Mouse (Mus musculus): Measurements from ENCODE around the gene Kdm4c.
"Not testable (repeated sequence)": the region's sequence is repeated elsewhere in the genome, so short reads cannot be mapped to it uniquely, and the experiment has no call there.

Gene Kdm4c

GRCm38 (mm10) chr4:74312858-74313257, 70.6 kb downstream of the Kdm4c start:
- DNase-seq (ENCODE audit: extremely low spot score) = no peak

GRCm38 (mm10) chr4:74315388-74315787, 73.1 kb downstream of the Kdm4c start:
- DNase-seq (ENCODE audit: extremely low spot score) = no peak

DNA sequence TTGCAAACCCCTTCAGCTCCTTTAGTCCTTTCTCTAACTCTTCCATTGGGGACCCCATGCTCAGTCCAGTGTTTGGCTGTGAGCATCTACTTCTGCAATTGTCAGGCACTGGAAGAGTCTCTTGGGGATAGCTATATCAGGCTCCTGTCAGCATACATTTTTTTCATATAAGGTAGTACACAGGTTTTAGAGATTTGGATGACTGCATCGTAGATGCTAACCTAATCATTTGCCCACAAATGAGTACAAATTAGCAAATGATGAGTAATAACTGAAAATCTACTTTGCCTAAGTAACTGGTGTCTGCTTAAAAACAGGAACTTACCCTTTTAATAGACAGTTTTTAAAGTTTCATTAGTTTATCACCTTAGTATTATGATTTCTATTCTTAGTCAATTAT, 77.0 kb downstream of the Kdm4c start:
- no peak for DNase-seq (ENCODE audit: extremely low spot score)

DNA sequence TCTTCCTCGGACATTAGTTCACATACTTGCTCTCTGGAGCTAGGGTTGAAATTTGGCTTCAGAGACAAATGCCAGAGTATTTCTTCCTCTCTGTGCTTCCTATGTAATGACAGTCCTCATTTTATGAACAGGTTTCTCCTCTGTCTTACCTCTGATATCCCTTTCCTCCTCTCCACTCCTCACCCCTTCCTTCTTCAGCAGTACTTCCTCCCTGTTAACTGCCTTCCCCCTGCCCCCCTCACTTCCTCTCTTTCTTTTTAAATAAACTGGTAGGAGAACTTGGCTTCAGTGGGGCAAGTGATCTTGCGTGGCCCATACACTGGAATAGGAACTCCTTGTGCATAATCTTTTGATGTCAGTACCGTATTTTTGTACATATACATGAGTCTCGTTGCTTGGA, 115.2 kb downstream of the Kdm4c start:
- no peak for DNase-seq (ENCODE audit: extremely low spot score)

GRCm38 (mm10) chr4:74360274-74360673, 118.0 kb downstream of the Kdm4c start:
- no peak for DNase-seq (ENCODE audit: extremely low spot score)

DNA sequence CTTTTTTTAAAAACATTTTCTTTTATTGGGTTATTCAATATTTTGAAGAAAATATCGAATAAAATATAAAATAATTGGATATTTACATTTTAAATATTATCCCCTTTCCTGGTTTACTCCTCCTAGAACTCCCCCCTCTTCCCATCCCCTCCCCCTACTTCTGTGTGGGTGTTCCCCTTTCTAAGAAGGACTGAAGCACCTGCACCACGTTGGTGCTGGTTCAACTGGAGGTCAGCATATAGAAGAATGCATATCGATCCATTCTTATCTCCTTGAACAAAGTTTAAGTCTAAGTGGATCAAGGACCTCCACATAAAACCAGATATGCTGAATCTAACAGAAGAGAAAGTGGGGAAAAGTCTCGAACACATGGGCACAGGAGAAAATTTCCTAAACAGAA, 144.3 kb downstream of the Kdm4c start:
- DNase-seq (ENCODE audit: extremely low spot score) = no peak

GRCm38 (mm10) chr4:74393162-74393561, 150.9 kb downstream of the Kdm4c start:
- no peak for DNase-seq (ENCODE audit: extremely low spot score)

GRCm38 (mm10) chr4:74396562-74396961, 154.3 kb downstream of the Kdm4c start:
- DNase-seq (ENCODE audit: extremely low spot score) = no peak

DNA sequence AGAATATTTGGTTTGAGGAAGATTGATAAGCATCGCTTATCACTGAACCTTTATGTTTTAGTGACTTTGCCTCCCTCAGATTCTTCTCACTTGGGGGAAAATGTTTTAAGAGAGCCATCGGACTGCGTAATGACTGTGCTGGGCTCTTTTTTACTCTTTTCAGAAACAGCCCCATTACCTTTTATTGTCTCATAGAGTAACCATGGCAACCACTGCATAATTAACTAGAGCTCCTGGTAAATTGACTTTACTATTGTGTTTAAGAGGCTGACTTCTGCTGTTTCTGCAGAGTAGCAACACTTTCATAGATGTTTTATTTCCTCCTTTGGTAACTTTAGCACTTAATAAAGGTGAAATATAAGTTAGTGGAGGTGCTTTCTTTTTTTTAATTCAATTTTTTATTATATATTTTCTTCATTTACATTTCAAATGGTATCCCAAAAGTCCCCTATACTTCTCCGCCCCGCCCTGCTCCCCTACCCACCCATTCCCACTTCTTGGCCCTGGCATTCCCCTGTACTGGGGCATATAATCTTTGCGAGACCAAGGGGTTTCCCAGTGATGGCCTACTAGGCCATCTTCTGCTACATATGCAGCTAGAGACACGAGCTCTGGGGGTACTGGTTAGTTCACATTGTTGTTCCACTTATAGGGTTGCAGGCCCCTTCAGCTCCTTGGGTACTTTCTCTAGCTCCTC, 159.5 kb downstream of the Kdm4c start:
- DNase-seq (ENCODE audit: extremely low spot score) = not testable (repeated sequence)

GRCm38 (mm10) chr4:74408731-74409130, 166.4 kb downstream of the Kdm4c start:
- DNase-seq (ENCODE audit: extremely low spot score) = no peak

DNA sequence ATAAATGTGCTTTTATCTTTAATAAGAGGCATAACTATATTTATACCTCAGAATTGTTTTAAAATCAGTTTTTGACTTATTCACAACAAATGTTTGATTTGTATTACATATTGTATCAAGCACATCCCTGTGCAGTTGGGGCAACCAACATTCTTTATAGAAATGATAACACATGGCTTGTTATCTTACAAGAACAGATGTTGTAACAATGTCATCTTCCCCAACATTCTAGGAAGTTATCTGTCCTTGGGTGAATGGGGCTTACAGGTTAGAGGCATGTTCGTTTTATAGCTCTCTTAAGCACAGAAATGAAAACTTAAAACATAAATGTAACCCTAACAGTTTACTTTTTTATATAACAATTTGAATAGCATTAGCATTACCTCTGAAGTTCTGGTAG, 177.5 kb downstream of the Kdm4c start:
- no peak for DNase-seq (ENCODE audit: extremely low spot score)
